Mouse (Mus musculus) heart, embryonic 16.5 days (tissue): ENCODE results near the gene Nme9. TPM values are rescaled to one million over a fixed set of nuclear protein-coding genes. Genes with fewer than 3 reads are reported as not detected.

Experiments
- ATAC-seq: fragments of 200-750 bp; cut with Nextera tagmentation; replicated peaks from 2 replicates; pipeline ENCODE4 v1.8.0; 2017; ENCODE audit warnings: moderate number of reproducible peaks; ENCODE audit not compliant: insufficient read depth, low FRiP score; ENCODE audit errors: extremely low read depth
- H3K27ac ChIP-seq: fragments of 300-500 bp; sonication (generic); 2 replicates; pipeline ENCODE4 v1.5.1; 2014; ENCODE audit warnings: mild to moderate bottlenecking, low read length, control low read depth, moderate library complexity
- H3K27me3 ChIP-seq: fragments of 300-500 bp; sonication (generic); 2 replicates; pipeline ENCODE4 v1.6.1; 2014; ENCODE audit warnings: low read length, mixed read lengths; ENCODE audit not compliant: control insufficient read depth, insufficient read depth
- H3K36me3 ChIP-seq: fragments of 300-500 bp; sonication (generic); 2 replicates; pipeline ENCODE4 v1.6.1; 2014; ENCODE audit not compliant: control insufficient read depth, insufficient read depth
- H3K4me1 ChIP-seq: fragments of 300-500 bp; sonication (generic); 2 replicates; pipeline ENCODE4 v1.6.1; 2014; ENCODE audit warnings: low read length, mixed read lengths; ENCODE audit not compliant: control insufficient read depth, insufficient read depth
- H3K4me2 ChIP-seq: fragments of 300-500 bp; sonication (generic); 2 replicates; pipeline ENCODE4 v1.6.1; 2014; ENCODE audit warnings: low read depth, mild to moderate bottlenecking, control low read depth, low read length
- H3K4me3 ChIP-seq: fragments of 300-500 bp; sonication (generic); 2 replicates; pipeline ENCODE4 v1.5.1; 2014; ENCODE audit warnings: mild to moderate bottlenecking, control low read depth, low read length
- H3K9ac ChIP-seq: fragments of 300-500 bp; sonication (generic); 2 replicates; pipeline ENCODE4 v1.6.1; 2014; ENCODE audit warnings: low read length, control low read depth
- H3K9me3 ChIP-seq: fragments of 300-500 bp; sonication (generic); replicated peaks from 2 replicates; pipeline ENCODE4 v1.6.1; 2016; ENCODE audit warnings: low read length; ENCODE audit not compliant: control insufficient read depth
- WGBS: fragments of 180-500 bp; shearing (Covaris S2); extraction: QIAGEN DNeasy Blood & Tissue Kit; methylation state at CpG from one replicate; pipeline ENCODE4 v1.1.7; 2014; 5-methylcytosine and 5-hydroxymethylcytosine counted together
- polyA plus RNA-seq: library from polyadenylated mRNA; unstranded; fragments of >200 nt; fragmentation: Nextera tagmentation; extraction: Ambion mirVana; gene quantifications from 2 replicates; pipeline ENCODE4 v1.2.1, GENCODE M21; 2015

Nme9 gene
- polyA plus RNA-seq, 1 experiment from 2014 or later: 1.0 TPM

GRCm38 (mm10) chr9:99485144-99485543 lies 33.9 kb downstream of the Nme9 start:
- H3K4me3 ChIP-seq: no peak overlapping the region
- ATAC-seq: no peak
- H3K27ac ChIP-seq: no peak overlapping the region
- no peak overlapping the region for H3K4me2 ChIP-seq
- no peaks in the 10 kb centered on the region for H3K4me1 ChIP-seq
- peaks cover 15% of the 10 kb centered on the region for H3K36me3 ChIP-seq
- 89% methylated on average over 4 of the region's 4 CpGs for WGBS
- H3K9ac ChIP-seq: no peak overlapping the region
- no peaks in the 10 kb centered on the region for H3K9me3 ChIP-seq
- no peaks in the 10 kb centered on the region for H3K27me3 ChIP-seq

- H3K4me2 ChIP-seq: no peak overlapping the region
- H3K36me3 ChIP-seq: peaks cover 20% of the 10 kb centered on the region
- H3K4me1 ChIP-seq: no peaks in the 10 kb centered on the region
- 83% methylated on average over 8 of the region's 8 CpGs for WGBS
- H3K27me3 ChIP-seq: no peaks in the 10 kb centered on the region
- H3K9me3 ChIP-seq: no peaks in the 10 kb centered on the region
- ATAC-seq: no peak
- H3K9ac ChIP-seq: no peak overlapping the region
- H3K27ac ChIP-seq: no peak overlapping the region
- H3K4me3 ChIP-seq: no peak overlapping the region
Observed at GRCm38 (mm10) chr9:99487126-99487695, 35.9 kb downstream of the Nme9 start.

DNA sequence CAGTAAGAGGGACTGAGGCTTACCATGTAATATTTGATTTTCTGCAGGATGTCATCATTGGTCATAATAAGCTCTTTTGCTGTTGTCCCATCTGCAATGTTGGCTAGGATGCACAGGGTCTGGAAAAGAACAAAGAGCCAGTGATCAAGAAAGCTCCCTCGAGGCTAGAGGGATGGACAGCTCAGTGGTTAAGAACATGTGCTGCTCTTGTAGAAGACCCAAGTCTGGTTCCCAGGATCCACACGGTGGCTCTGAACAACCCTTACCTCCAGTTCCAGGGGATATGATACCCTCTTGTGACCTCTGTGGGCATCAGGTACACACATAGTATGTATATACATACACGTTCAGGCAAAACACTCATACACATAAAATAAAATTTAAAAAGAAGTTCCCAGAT lies 36.6 kb downstream of the Nme9 start:
- H3K4me3 ChIP-seq: no peak overlapping the region
- ATAC-seq: no peak
- no peaks in the 10 kb centered on the region for H3K4me1 ChIP-seq
- H3K27me3 ChIP-seq: no peaks in the 10 kb centered on the region
- H3K9me3 ChIP-seq: no peaks in the 10 kb centered on the region
- WGBS: 81% methylated on average over 3 of the region's 3 CpGs
- no peak overlapping the region for H3K9ac ChIP-seq
- peaks cover 20% of the 10 kb centered on the region for H3K36me3 ChIP-seq
- no peak overlapping the region for H3K4me2 ChIP-seq
- no peak overlapping the region for H3K27ac ChIP-seq

DNA sequence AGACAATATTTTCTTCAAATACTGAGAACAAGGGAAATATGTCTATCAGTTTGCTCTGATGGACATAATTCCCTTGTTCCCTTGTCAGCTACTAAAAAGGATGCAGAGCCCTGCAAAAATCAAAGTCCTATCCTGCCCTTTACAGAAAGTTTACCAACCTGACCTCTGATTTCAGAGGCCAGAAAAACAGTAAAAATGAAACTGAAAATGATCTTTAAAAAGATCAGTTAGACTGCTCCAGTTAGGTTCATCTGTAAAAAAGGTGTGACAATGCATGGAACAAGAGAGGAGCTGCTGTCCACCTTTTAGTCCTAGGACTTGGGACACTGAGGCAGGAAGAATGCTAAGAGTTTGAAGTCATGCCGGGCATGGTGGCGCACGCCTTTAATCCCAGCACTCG lies 39.8 kb downstream of the Nme9 start:
- H3K4me1 ChIP-seq: no peaks in the 10 kb centered on the region
- H3K9me3 ChIP-seq: no peaks in the 10 kb centered on the region
- no peaks in the 10 kb centered on the region for H3K27me3 ChIP-seq
- H3K36me3 ChIP-seq: peaks cover 32% of the 10 kb centered on the region
- ATAC-seq: no peak
- H3K9ac ChIP-seq: no peak overlapping the region
- WGBS: 92% methylated on average over 4 of the region's 4 CpGs
- H3K4me3 ChIP-seq: no peak overlapping the region
- no peak overlapping the region for H3K4me2 ChIP-seq
- H3K27ac ChIP-seq: no peak overlapping the region

DNA sequence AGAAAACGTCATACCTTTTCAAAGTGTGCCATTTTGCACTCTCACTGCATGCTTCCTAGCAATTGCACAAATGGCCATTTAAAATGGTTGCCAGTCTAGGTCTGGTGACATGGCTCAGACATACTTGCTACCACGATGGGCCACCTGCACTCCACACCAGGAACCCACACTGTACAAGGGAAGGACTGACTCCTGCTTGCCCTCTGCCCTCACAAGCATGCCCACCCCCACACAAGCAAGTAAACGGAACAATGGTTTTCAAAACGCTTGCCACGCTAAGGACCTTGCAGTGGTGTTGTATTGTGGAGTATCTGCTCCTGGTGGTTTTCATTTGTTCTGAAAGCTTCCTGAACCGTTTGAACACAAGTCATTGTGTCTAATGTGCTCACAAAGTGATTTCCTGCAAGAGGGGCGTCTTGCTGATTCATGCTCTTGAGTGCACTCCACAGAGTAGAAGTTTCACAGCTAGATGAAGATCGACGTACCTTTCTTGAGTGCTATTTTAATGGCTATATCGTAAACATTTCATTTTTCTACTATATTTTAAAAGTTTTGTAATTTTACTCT lies 41.4 kb downstream of the Nme9 start:
- Histone ChIP-seq H3K27me3 (no peaks in the 10 kb centered on the region), H3K4me2 (no peak overlapping the region), H3K27ac (no peak overlapping the region), H3K9me3 (no peaks in the 10 kb centered on the region), H3K4me1 (no peaks in the 10 kb centered on the region), H3K4me3 (no peak overlapping the region), H3K9ac (no peak overlapping the region), H3K36me3 (peaks cover 34% of the 10 kb centered on the region)
- no peak for ATAC-seq
- 79% methylated on average over 10 of the region's 10 CpGs for WGBS

DNA sequence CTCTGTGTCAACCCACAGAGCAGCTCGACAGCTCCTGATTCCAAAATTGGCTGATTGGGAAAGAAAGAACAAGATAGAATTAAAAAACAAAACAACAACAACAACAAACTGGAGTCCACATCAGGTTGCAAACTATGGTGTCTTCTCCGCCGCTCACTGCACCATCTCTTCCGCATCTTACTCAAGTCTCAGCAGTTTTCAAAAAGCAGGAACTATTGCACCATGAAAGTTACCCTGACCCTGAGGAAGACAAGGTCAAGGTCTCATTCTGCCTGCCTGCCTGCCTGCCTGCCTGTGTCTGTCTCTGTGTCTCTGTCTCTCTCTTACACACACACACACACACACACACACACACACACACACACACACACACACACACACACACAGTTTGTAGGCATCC lies 48.1 kb downstream of the Nme9 start:
- WGBS: 93% methylated on average over 4 of the region's 4 CpGs
- H3K27ac ChIP-seq: no peak overlapping the region
- no peak overlapping the region for H3K4me2 ChIP-seq
- no peak overlapping the region for H3K4me3 ChIP-seq
- no peak overlapping the region for H3K9ac ChIP-seq
- no peak for ATAC-seq
- H3K36me3 ChIP-seq: peaks cover 30% of the 10 kb centered on the region
- no peaks in the 10 kb centered on the region for H3K27me3 ChIP-seq
- H3K9me3 ChIP-seq: no peaks in the 10 kb centered on the region
- no peaks in the 10 kb centered on the region for H3K4me1 ChIP-seq

DNA sequence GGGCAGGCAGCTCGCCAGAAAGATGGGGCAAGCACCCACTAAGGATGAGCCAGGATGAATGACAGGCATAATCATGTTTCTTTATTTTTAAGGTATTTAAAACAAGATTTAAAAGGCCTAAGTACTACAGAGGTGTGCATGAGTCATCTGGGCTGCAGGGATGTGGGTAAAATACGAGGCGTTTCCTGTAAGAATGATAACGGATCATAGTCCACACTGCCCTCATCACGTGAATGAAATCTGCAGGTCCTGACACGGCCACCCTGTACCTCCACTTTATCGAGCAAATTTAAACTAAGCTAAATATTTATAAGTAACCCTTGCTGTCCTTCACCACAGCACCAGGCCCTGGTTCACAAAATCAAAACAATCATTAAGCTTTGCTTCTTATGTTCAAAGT lies 54.6 kb downstream of the Nme9 start:
- no peaks in the 10 kb centered on the region for H3K9me3 ChIP-seq
- no peak overlapping the region for H3K27ac ChIP-seq
- H3K36me3 ChIP-seq: peaks cover 11% of the 10 kb centered on the region; the same call in 1 of the 2 replicates
- no peak for ATAC-seq
- H3K9ac ChIP-seq: no peak overlapping the region
- no peak overlapping the region for H3K4me2 ChIP-seq
- no peak overlapping the region for H3K4me3 ChIP-seq
- no peaks in the 10 kb centered on the region for H3K27me3 ChIP-seq
- WGBS: 67% methylated on average over 7 of the region's 7 CpGs
- H3K4me1 ChIP-seq: no peaks in the 10 kb centered on the region

Other genes with a start within 250 kb of the Nme9 start
- gene Faiml, start 214.2 kb upstream of the Nme9 start, polyA plus RNA-seq: not detected in 2 replicates
- gene Cep70, start 208.1 kb upstream of the Nme9 start, polyA plus RNA-seq: 23.9 and 25.2 TPM in 2 replicates
- 0.14 and 0.24 TPM in 2 replicates for gene Esyt3, start 92.9 kb upstream of the Nme9 start, polyA plus RNA-seq
- 15.0 and 15.1 TPM in 2 replicates for gene Mras, start 14.1 kb upstream of the Nme9 start, polyA plus RNA-seq
- 21.1 and 21.4 TPM in 2 replicates for gene Armc8, start 117.4 kb downstream of the Nme9 start, polyA plus RNA-seq
- 16.2 and 17.2 TPM in 2 replicates for gene Dbr1, start 124.3 kb downstream of the Nme9 start, polyA plus RNA-seq
- not detected in 2 replicates for gene A4gnt, start 161.0 kb downstream of the Nme9 start, polyA plus RNA-seq
- 13.5 and 17.7 TPM in 2 replicates for gene Dzip1l, start 178.0 kb downstream of the Nme9 start, polyA plus RNA-seq